ENCODE assay signal across 8 mouse cellular contexts in genomic region chr2:130697821-130698266, GRCm38 (mm10). TPM values are rescaled to one million over a fixed set of nuclear protein-coding genes. Genes with fewer than 3 reads are reported as not detected.
A peak's percentile ranks its signal among the peaks of the same experiment; 100 is the strongest.
DNase-seq lines count a peak whose midpoint lies in the region; ATAC-seq and TF ChIP-seq lines count a peak whose summit lies in the region.

No protein-coding gene starts in this region.

- intact Hi-C loops in heart, postnatal 14 days (cut with DNase I): no loop called here

- no peak for DNase-seq in heart, postnatal 14 days
- DNase-seq in embryo, embryonic 10.5 days (ENCODE audit: low spot score): peak; percentile 48
- peak; percentile 43 for DNase-seq in limb, embryonic 10.5 days (ENCODE audit: low spot score)
- DNase-seq in retina, postnatal 1 day: peak; percentile 34
- DNase-seq in layer of hippocampus, postnatal 10 days (ENCODE audit: low spot score in 2 of 2): no peak
- no peak for DNase-seq in layer of hippocampus, postnatal 14 days (ENCODE audit: low spot score in 2 of 2)

- H3K27ac ChIP-seq in heart, embryonic 13.5 days (replicated peaks): no peak overlapping the region
- peak overlapping the region; percentile 54; the same call in 1 of the 2 replicates for H3K27ac ChIP-seq in limb, embryonic 10.5 days

- H3K4me1 ChIP-seq in heart, embryonic 13.5 days: peaks cover 16% of the 10 kb centered on the region
- peaks cover 20% of the 10 kb centered on the region for H3K4me1 ChIP-seq in limb, embryonic 10.5 days

- H3ac ChIP-seq in C2C12 (ENCODE audit: control insufficient read depth, insufficient read length, low read depth): peak overlapping the region; percentile 87

- no peaks in the 10 kb centered on the region for H3K79me2 ChIP-seq in C2C12 (ENCODE audit: control insufficient read depth, insufficient read depth)

- peak overlapping the region; percentile 100 for H3K4me2 ChIP-seq in heart, embryonic 13.5 days

- H3K9ac ChIP-seq in heart, embryonic 13.5 days: peak overlapping the region; percentile 75

- 3% methylated on average over 14 of the region's 14 CpGs for WGBS in heart, embryonic 13.5 days
- 6% methylated on average over 14 of the region's 14 CpGs for WGBS in limb, embryonic 10.5 days

- H3K27me3 ChIP-seq in heart, embryonic 13.5 days (replicated peaks): peaks cover 70% of the 10 kb centered on the region
- H3K27me3 ChIP-seq in C2C12 (ENCODE audit: control insufficient read depth, insufficient read depth, insufficient read length): no peaks in the 10 kb centered on the region
- H3K27me3 ChIP-seq in limb, embryonic 10.5 days (ENCODE audit: low read depth, poor library complexity, severe bottlenecking): peaks cover 65% of the 10 kb centered on the region

- H3K79me3 ChIP-seq in C2C12 (ENCODE audit: low read depth): no peaks in the 10 kb centered on the region

- H3K36me3 ChIP-seq in heart, embryonic 13.5 days: no peaks in the 10 kb centered on the region
- no peaks in the 10 kb centered on the region for H3K36me3 ChIP-seq in C2C12 (ENCODE audit: control insufficient read depth, insufficient read depth)
- H3K36me3 ChIP-seq in limb, embryonic 10.5 days: no peaks in the 10 kb centered on the region

- H3K9me3 ChIP-seq in heart, embryonic 13.5 days: no peaks in the 10 kb centered on the region
- no peaks in the 10 kb centered on the region for H3K9me3 ChIP-seq in limb, embryonic 10.5 days (replicated peaks)

- ATAC-seq in heart, embryonic 13.5 days (ENCODE audit: extremely low read depth, insufficient number of reproducible peaks, low FRiP score, low TSS enrichment): no peak

- no peak for TF ChIP-seq CTCF in C2C12 (IDR thresholded peaks at IDR 0.05; ENCODE audit: control insufficient read depth, insufficient read depth, insufficient read length)

- peak overlapping the region; percentile 67 for H3K4me3 ChIP-seq in heart, embryonic 13.5 days
- peak overlapping the region; percentile 41 for H3K4me3 ChIP-seq in C2C12 (ENCODE audit: insufficient read depth, poor library complexity, severe bottlenecking)
- peak overlapping the region; percentile 75 for H3K4me3 ChIP-seq in limb, embryonic 10.5 days

TF ChIP-seq in C2C12, 6 proteins besides CTCF, POLR2A, EP300 and RAD21:
- TF ChIP-seq FOSL1 (IDR thresholded peaks at IDR 0.05; ENCODE audit: insufficient read depth, low read length, poor library complexity, severe bottlenecking): no peak
- TF ChIP-seq MAX (IDR thresholded peaks at IDR 0.05): peak; percentile 34

RNA-seq across cellular contexts. Expression of gene Slc4a11, which starts 0.5 kb away (rescaled TPM):
- 0.12 and 0.19 TPM in 2 replicates for polyA plus RNA-seq in heart, embryonic 13.5 days (2015; fragmentation: Nextera tagmentation; extraction: Ambion mirVana)
- total RNA-seq in heart, postnatal 14 days (2021): under 1 TPM; 0.19 to 0.32 TPM
- polyA plus RNA-seq in C2C12 (2012; fragmentation: generic; extraction: Trizol): 1.9 TPM
- polyA plus RNA-seq in limb, embryonic 10.5 days (2016; fragmentation: Nextera tagmentation; extraction: Ambion mirVana): 0.10 and 0.60 TPM in 2 replicates
- under 1 TPM; 0.21 to 0.38 TPM for total RNA-seq in layer of hippocampus, postnatal 10 days (2021)
- total RNA-seq in layer of hippocampus, postnatal 14 days (2021): under 1 TPM; 0.12 to 0.48 TPM

RNA-seq across cellular contexts. Expression of gene Itpa, which starts 30.4 kb away (rescaled TPM):
- polyA plus RNA-seq in heart, embryonic 13.5 days (2015; fragmentation: Nextera tagmentation; extraction: Ambion mirVana): 80.9 and 83.2 TPM in 2 replicates
- 10 to 100 TPM; 19.8 to 20.2 TPM for total RNA-seq in heart, postnatal 14 days (2021)
- polyA plus RNA-seq in C2C12 (2012; fragmentation: generic; extraction: Trizol): 95.9 TPM
- polyA plus RNA-seq in limb, embryonic 10.5 days (2016; fragmentation: Nextera tagmentation; extraction: Ambion mirVana): 150 and 154 TPM in 2 replicates
- 10 to 100 TPM; 39.5 to 43.4 TPM for total RNA-seq in layer of hippocampus, postnatal 10 days (2021)
- 10 to 100 TPM; 37.4 to 39.9 TPM for total RNA-seq in layer of hippocampus, postnatal 14 days (2021)

RNA-seq across cellular contexts. Expression of gene Ddrgk1, which starts 33.4 kb away (rescaled TPM):
- polyA plus RNA-seq in heart, embryonic 13.5 days (2015; fragmentation: Nextera tagmentation; extraction: Ambion mirVana): 39.4 and 43.6 TPM in 2 replicates
- 10 to 100 TPM; 53.3 to 62.4 TPM for total RNA-seq in heart, postnatal 14 days (2021)
- 80.4 TPM for polyA plus RNA-seq in C2C12 (2012; fragmentation: generic; extraction: Trizol)
- 43.8 and 44.8 TPM in 2 replicates for polyA plus RNA-seq in limb, embryonic 10.5 days (2016; fragmentation: Nextera tagmentation; extraction: Ambion mirVana)
- 10 to 100 TPM; 57.9 to 71.9 TPM for total RNA-seq in layer of hippocampus, postnatal 10 days (2021)
- total RNA-seq in layer of hippocampus, postnatal 14 days (2021): 10 to 100 TPM; 80.9 to 81.2 TPM

RNA-seq across cellular contexts. Expression of gene Lzts3, which starts 55.2 kb away (rescaled TPM):
- polyA plus RNA-seq in heart, embryonic 13.5 days (2015; fragmentation: Nextera tagmentation; extraction: Ambion mirVana): 1.5 and 1.8 TPM in 2 replicates
- total RNA-seq in heart, postnatal 14 days (2021): 1 to 10 TPM; 3.3 to 4.6 TPM
- polyA plus RNA-seq in C2C12 (2012; fragmentation: generic; extraction: Trizol): 4.7 TPM
- polyA plus RNA-seq in limb, embryonic 10.5 days (2016; fragmentation: Nextera tagmentation; extraction: Ambion mirVana): 2.4 and 2.7 TPM in 2 replicates
- total RNA-seq in layer of hippocampus, postnatal 10 days (2021): 10 to 100 TPM; 43.9 to 50.5 TPM
- total RNA-seq in layer of hippocampus, postnatal 14 days (2021): 10 to 100 TPM; 73.7 to 79.3 TPM

Comparison
In these comparisons a context has a peak if more than half of its experiments do, and no peak if none do; other contexts are left out.
1. DNase-seq: peak in embryo, embryonic 10.5 days (single experiment), limb, embryonic 10.5 days (single experiment) and retina, postnatal 1 day (single experiment); none in heart, postnatal 14 days (0 of 2), layer of hippocampus, postnatal 10 days (0 of 2) and layer of hippocampus, postnatal 14 days (0 of 2).
2. Peak in every context shown above with its lines, with median percentiles within 50 percentile points of each other: H3K4me3 ChIP-seq.